Mouse (Mus musculus) T-helper 2 cell (primary cell): ENCODE results near the gene Sh3gl1.

Experiments used
- in situ Hi-C: fragments of 300-600 bp; cut with MboI, MseI; formaldehyde crosslinking; loops from one replicate; pipeline ENCODE4 v1.15.1; 2025; ENCODE audit warnings: high pct_unique_total_duplicates

The Sh3gl1 gene

DNA sequence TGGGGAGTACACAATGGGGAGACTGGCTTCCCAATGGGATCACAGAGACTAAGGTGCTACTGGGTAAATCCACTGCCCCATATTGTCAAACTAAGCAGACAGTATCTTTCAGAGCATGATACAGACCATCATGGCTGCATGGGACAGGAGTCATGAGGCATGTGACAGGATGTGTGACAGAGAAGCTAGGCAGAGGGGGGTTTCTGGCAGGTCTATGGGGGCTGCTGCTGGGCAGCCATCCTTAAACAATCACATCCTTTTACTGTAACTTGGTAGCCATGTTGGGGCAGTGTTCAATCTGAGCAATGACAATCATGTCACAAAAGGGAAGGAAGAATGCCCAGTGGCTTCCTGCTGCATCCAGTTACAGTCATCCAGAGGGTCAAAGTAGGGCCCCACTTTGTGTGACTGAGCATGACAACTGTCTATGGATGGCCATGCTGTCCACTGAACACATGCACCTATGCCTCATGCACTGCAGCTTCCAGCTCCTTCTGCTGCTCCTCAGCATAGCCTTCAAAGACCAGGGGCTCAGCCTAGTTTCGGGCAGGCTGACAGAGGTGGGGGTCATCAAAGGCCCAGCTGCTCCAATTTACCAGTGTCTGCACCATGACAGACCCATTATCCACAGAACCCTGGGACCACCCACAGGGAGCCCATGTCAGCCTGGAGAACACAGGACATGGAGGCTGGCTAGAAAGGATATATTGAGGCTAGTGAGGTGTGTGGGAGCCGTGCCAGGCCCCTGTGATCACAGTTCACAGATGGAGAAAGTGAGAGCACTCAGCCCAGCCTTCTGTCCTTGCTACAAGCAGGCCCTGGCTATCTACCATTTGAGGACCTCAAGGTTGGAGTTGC, 14.1 kb downstream of the Sh3gl1 start:
- in situ Hi-C loops = loop anchor here (25.0 kb wide), 1 partner anchor 1265 kb away; the partner anchor contains the start of gene Vav1

- in situ Hi-C loops = loop anchor here (25.0 kb wide), 1 partner anchor 1266 kb away; the partner anchor contains the start of gene Vav1
Observed at GRCm38 (mm10) chr17:56021161-56021910, 15.1 kb downstream of the Sh3gl1 start.

- in situ Hi-C loops = loop anchor here (25.0 kb wide), 1 partner anchor 1267 kb away; the partner anchor contains the start of gene Vav1
Observed at GRCm38 (mm10) chr17:56020400-56021084, 15.9 kb downstream of the Sh3gl1 start.

GRCm38 (mm10) chr17:56018347-56019131, 17.9 kb downstream of the Sh3gl1 start:
- in situ Hi-C loops = loop anchor here (25.0 kb wide), 1 partner anchor 1269 kb away; the partner anchor contains the start of gene Vav1

DNA sequence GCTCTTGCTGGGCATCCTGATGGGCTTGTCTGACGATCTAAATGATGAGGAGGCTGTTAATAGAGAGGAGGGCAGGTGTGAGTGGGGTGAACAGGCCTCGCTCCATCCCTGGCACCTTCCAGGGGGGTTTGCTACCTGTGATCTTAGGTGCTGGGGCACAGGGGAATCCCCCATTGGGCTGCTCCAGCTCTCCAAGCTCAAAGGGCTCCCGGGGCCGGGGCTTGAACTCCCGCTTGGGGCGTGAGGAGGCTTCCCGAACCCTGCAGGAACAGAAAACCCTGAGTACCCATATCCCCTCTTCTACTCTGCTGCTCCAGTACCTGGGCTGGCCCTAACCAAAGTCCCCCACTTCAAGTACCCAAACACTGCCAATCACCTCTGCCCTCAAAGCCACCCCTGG, 18.6 kb downstream of the Sh3gl1 start:
- in situ Hi-C loops = loop anchor here (25.0 kb wide), 1 partner anchor 1269 kb away; the partner anchor contains the start of gene Vav1

GRCm38 (mm10) chr17:56016793-56017785, 19.3 kb downstream of the Sh3gl1 start:
- in situ Hi-C loops = loop anchor here (25.0 kb wide), 1 partner anchor 1270 kb away; the partner anchor contains the start of gene Vav1

DNA sequence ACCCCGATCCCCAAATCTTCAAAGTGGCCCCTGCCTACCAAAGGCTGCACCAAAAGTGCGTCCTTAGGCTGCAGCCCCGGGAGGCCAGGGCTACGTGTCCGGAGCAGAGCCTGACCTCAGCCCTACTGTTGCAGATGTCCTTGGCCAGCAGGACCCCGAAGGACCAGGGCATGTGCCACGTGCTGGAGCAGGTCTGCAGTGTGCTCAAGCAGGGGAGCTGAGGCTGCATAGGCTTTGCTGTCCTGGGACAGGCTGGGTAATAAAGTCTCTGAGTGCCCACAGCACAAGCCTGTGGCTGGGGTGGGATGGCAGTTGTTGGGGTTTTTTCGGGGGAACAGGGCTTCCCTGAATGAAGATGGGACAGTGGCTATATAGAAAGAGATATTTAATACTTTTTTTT, 20.1 kb downstream of the Sh3gl1 start:
- in situ Hi-C loops = loop anchor here (25.0 kb wide), 1 partner anchor 1271 kb away; the partner anchor contains the start of gene Vav1

DNA sequence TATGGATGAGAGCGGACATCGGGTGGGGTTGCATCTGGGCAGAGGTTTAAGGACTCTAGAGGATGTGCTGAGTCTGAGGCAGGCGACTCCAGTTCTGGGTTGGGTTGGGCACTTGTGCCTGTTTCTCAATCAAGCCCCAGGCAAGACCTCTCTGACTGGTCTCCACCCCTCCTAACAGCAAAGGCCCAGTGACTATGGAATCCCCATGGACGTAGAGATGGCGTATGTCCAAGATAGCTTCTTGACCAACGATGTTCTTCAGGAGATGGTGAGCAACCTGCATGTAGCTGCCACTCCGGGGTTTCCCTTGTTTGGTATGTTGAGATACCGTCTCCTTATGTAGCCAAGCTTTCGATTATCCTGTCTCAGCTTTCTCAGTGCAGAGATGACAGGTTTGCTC, 21.1 kb downstream of the Sh3gl1 start:
- in situ Hi-C loops = loop anchor here (25.0 kb wide), 1 partner anchor 1272 kb away; the partner anchor contains the start of gene Vav1

- in situ Hi-C loops = loop anchor here (25.0 kb wide), 1 partner anchor 1276 kb away; the partner anchor contains the start of gene Vav1
Observed at GRCm38 (mm10) chr17:56011441-56011840, 25.0 kb downstream of the Sh3gl1 start.

DNA sequence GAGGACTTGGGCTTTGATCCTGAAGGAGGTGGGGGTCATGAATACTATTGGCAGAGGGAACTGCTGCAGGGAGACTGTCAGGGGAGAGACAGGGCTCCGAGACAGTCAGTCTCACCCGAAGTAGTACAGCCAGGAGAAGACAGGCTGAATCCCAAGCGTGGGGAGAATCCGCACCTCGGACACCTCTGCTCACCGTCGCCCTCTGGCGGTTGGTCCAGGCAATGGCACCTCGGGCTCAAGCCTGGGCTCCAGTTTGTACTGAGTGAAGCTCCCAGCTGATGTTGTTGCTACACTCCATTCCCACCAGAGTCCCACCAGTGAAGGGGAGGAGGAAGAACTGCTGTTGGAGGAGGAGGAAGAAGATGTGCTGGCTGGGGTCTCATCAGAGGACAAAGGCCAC, 25.8 kb downstream of the Sh3gl1 start:
- in situ Hi-C loops = loop anchor here (25.0 kb wide), 1 partner anchor 1277 kb away; the partner anchor contains the start of gene Vav1

GRCm38 (mm10) chr17:56010255-56010654, 26.2 kb downstream of the Sh3gl1 start:
- in situ Hi-C loops = loop anchor here (25.0 kb wide), 1 partner anchor 1277 kb away; the partner anchor contains the start of gene Vav1

DNA sequence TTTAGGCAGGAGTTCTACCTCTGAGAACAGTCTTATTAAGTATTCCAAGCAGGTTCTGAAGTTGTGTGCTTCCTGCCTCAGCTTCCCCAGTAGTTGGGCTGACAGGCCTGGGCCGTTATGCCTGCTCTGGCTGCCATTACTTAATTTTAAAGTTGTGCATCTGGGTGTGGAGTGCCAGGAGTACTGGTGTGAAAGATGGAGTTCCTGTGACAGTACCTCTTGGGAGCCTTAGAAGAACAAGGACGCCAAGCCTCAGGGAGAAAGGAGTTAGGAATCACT, 26.5 kb downstream of the Sh3gl1 start:
- in situ Hi-C loops = loop anchor here (5.0 to 25.0 kb wide), 3 partner anchors 1277 to 1868 kb away; partner anchors contain the start of gene Vav1

DNA sequence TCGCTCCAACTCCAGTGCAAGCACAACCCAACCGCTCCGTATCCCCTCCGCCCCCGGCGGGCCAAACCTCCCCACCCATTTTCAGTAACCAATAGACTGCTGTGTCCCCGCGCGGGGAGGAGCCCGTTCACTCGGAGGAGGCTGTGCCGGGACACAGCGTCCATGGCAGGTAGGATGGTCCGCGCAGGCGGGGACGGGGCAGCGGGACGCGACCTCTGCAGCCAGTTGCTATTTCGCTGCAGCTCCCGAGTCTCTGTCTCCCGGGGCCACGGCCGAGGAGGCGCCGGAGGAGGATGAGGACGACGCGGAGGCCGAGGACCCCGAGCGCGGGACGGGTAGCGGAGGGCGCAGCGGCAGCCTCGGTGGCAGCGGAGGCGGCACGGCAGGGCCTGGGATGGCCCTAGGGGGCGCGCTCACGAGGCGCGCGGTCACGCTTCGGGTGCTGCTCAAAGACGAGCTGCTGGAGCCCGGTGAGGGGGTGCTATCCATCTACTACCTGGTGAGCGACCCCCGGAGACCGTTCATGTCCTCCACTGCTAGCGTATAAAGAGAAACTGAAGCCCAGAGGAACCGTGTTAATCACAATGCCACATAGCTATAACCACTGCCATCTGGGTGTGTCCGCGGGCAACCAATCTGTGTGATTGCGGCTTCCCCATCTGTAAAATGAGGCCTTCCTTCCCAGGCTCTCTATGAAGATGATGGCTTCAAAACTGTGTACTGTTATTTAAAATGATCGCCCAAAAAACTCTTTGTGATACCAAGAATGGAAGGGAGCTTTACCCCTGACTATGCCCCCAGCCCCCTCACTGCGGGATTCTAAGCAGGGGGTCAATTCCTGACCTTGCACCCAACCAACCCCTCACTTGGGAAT, 27.1 kb downstream of the Sh3gl1 start:
- in situ Hi-C loops = loop anchor here (5.0 to 25.0 kb wide), 3 partner anchors 1278 to 1867 kb away; partner anchors contain the start of gene Vav1

DNA sequence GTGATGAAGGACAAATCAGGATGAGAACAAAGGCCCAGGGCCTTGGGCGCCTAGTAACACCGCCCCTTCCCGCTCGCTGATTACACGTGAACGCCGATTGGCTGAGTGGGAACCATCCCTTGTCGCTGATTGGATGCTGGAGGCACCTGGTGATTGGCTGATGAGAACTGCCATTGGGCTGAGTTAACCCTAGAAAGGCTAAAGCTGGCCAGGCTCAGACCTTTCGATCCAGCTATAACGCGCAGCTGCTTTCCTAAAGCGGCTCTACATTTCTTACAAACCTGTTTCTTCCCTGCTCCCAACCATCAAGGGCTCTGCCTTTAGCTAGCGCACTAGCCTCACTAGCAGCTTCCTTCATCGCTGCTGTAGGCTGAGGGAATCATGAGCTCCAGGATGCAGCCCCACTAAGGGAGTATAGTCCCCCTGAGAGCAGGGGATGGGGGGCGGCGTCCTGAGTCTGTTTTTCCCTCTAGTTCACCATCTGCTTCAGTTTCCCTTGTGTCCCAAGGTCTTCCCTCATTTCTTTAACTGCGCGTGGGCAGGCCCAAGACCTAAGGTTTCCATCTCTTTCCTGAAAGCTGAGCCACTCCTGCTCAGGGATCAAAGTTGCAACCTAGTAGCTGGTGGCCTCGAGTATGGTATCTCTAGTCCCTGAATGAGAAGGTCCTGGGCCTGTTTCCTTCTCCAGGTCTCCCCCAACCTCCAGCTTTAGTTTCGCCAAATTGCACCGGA, 27.9 kb downstream of the Sh3gl1 start:
- in situ Hi-C loops = loop anchor here (5.0 to 25.0 kb wide), 3 partner anchors 1279 to 1866 kb away; partner anchors contain the start of gene Vav1

DNA sequence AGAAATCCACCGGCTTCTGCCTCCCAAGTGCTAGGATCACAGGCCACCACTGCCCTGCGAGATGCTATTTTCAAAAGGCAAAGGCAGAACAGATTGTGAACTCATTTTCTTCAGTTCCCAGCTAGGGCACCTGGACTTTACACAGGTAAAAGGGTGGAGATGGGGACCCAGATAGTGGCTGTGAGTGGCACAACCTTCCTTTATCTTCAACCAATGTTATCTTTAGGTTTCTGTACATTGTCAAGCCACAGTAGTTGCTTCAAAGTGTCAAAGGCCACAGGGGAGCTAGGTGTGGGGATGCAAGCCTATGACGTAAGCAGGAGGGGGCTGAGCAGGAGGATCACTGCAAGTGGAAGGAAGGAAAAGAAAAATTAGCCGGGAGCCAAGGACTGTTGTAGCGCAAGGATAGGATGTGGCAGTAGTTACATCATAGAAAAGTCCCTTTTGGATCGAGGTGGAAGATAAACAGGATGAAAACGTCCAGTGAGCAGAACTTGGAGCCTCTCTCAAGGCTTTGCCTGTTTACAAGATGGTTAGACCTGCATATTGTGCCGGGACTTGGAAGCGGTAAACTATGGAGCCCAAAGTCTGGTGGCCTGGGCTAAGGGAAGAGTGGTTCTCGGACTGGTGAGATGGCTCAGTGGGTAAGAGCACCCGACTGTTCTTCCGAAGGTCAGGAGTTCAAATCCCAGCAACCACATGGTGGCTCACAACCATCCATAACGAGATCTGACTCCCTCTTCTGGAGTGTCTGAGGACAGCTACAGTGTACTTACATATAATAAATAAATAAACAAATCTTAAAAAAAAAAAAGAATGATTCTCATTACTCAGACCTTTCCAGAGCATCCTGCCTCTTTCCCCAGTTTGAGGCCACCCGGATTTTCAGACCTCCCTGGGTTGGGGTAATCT, 28.7 kb downstream of the Sh3gl1 start:
- in situ Hi-C loops = loop anchor here (5.0 to 25.0 kb wide), 3 partner anchors 1280 to 1865 kb away; partner anchors contain the start of gene Vav1

- in situ Hi-C loops = loop anchor here (5.0 to 25.0 kb wide), 3 partner anchors 1280 to 1865 kb away; partner anchors contain the start of gene Vav1
Observed at GRCm38 (mm10) chr17:56006956-56007355, 29.5 kb downstream of the Sh3gl1 start.
